Mouse (Mus musculus) C2C12 (cell line): ENCODE results near the gene Gabrd.

Experiments
- CEBPB ChIP-seq: IDR thresholded peaks from one replicate; pipeline ENCODE4 v1.6.1; 2011; ENCODE audit warnings: low read depth, mild to moderate bottlenecking, control low read depth, moderate library complexity
- CTCF ChIP-seq: IDR thresholded peaks from one replicate; pipeline ENCODE4 v1.5.1; 2011; ENCODE audit not compliant: control insufficient read depth, insufficient read depth, insufficient read length
- FOSL1 ChIP-seq: IDR thresholded peaks from one replicate; pipeline ENCODE4 v1.8.0; 2011; ENCODE audit warnings: mild to moderate bottlenecking, low read length; ENCODE audit not compliant: poor library complexity, insufficient read depth, severe bottlenecking
- MAX ChIP-seq: IDR thresholded peaks from one replicate; pipeline ENCODE4 v1.6.1; 2011; ENCODE audit warnings: mild to moderate bottlenecking, control low read depth
- MYOD1 ChIP-seq: IDR thresholded peaks from one replicate; pipeline ENCODE4 v1.6.1; 2011; ENCODE audit warnings: low read depth; ENCODE audit not compliant: control insufficient read depth, insufficient read length
- MYOG ChIP-seq: IDR thresholded peaks from one replicate; pipeline ENCODE4 v1.6.1; 2011; ENCODE audit not compliant: control insufficient read depth, insufficient read length; ENCODE audit errors: extremely low read depth
- USF1 ChIP-seq: IDR thresholded peaks from one replicate; pipeline ENCODE4 v1.6.1; 2011; ENCODE audit warnings: low read depth, mild to moderate bottlenecking, control low read depth, moderate library complexity

GRCm38 (mm10) chr4:155360856-155361255 is 37.1 kb downstream of the Gabrd start:
- no peak for TF ChIP-seq CTCF
- no peak for TF ChIP-seq MAX
- no peak for TF ChIP-seq MYOG
- no peak for TF ChIP-seq CEBPB
- TF ChIP-seq USF1, result no peak
- no peak for TF ChIP-seq MYOD1
- no peak for TF ChIP-seq FOSL1
